Mouse (Mus musculus) cerebellum, adult 2 months (tissue): ENCODE data around the gene Ccl22.

Experiments
- CTCF ChIP-seq: fragments of 200-500 bp; IDR thresholded peaks from 2 replicates; pipeline ENCODE4 v1.5.1; 2011; ENCODE audit warnings: low read depth, mild to moderate bottlenecking, control low read depth, low read length, moderate library complexity, borderline replicate concordance; ENCODE audit not compliant: insufficient read depth
- POLR2A ChIP-seq: fragments of 200-500 bp; IDR thresholded peaks from 2 replicates; pipeline ENCODE4 v1.6.1; 2011; ENCODE audit warnings: low read length, control low read depth, borderline replicate concordance; ENCODE audit not compliant: insufficient read depth

DNA sequence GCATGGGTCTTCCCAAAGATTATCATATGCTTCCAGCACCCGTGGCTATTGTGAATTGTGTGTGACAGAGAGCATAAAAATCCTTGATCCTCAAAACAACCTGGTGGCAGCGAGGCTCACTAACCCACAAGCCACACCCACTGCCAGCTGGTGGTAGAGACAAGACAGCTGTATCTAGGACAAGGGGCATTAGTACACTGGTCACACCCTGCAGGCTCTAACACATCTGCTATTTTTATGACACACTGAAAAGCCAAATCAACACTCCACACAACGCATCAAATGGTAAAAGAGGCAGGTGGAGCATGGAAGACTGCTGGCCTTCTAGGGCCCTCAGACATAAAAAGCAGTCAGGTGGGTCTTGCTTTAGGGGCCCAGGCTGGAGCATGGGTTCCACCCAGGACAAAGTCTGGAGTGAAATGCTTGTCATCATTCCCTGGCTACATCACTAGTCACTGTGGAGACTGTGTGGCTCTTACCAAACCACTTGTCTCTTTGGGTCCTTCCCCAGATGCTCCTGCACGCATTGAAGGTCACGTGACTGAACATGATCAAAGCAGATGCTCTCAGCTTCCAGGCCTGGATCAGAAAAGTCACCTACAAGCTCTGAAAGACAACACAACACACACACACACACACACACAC is 11.4 kb upstream of the Ccl22 start:
- TF ChIP-seq POLR2A, result no peak
- TF ChIP-seq CTCF, result no peak
